Mouse (Mus musculus): ENCODE data around the gene Gde1.
A peak's percentile ranks its signal among the peaks of the same experiment; 100 is the strongest.

The Gde1 gene

GRCm38 (mm10) chr7:118706051-118706450, 473 bp upstream of the Gde1 start:
- no peak for DNase-seq

- DNase-seq: no peak
These were observed 1.4 kb downstream of the Gde1 start for GRCm38 (mm10) chr7:118704001-118704850.

GRCm38 (mm10) chr7:118703144-118703561, 2.4 kb downstream of the Gde1 start:
- DNase-seq: no peak

- no peak for DNase-seq
These were observed 6.7 kb downstream of the Gde1 start for GRCm38 (mm10) chr7:118698882-118699281.

- no peak for DNase-seq
These were observed 8.4 kb downstream of the Gde1 start for GRCm38 (mm10) chr7:118697168-118697567.

GRCm38 (mm10) chr7:118696146-118696545, 9.4 kb downstream of the Gde1 start:
- DNase-seq: no peak

GRCm38 (mm10) chr7:118691287-118691686, 14.3 kb downstream of the Gde1 start:
- DNase-seq: no peak

- no peak for DNase-seq
These were observed 16.5 kb downstream of the Gde1 start for GRCm38 (mm10) chr7:118689088-118689487.

- DNase-seq: peak; percentile 78
These were observed 17.4 kb downstream of the Gde1 start for GRCm38 (mm10) chr7:118688199-118688598.

- DNase-seq: no peak
These were observed 28.8 kb downstream of the Gde1 start for GRCm38 (mm10) chr7:118676826-118677225.

GRCm38 (mm10) chr7:118670142-118670541, 35.4 kb downstream of the Gde1 start:
- no peak for DNase-seq

GRCm38 (mm10) chr7:118667773-118668172, 37.8 kb downstream of the Gde1 start:
- DNase-seq: no peak

GRCm38 (mm10) chr7:118656730-118657129, 48.8 kb downstream of the Gde1 start:
- no peak for DNase-seq

GRCm38 (mm10) chr7:118652572-118653295, 52.8 kb downstream of the Gde1 start:
- DNase-seq: no peak

- DNase-seq: no peak
These were observed 54.7 kb downstream of the Gde1 start for GRCm38 (mm10) chr7:118650891-118651290.

GRCm38 (mm10) chr7:118650119-118650518, 55.5 kb downstream of the Gde1 start:
- no peak for DNase-seq

- no peak for DNase-seq
These were observed 56.2 kb downstream of the Gde1 start for GRCm38 (mm10) chr7:118649328-118649727.

GRCm38 (mm10) chr7:118646237-118646636, 59.3 kb downstream of the Gde1 start:
- no peak for DNase-seq
